Mouse (Mus musculus): ENCODE results near the gene Snx10. TPM values are rescaled to one million over a fixed set of nuclear protein-coding genes. Genes with fewer than 3 reads are reported as not detected.
A peak's percentile ranks its signal among the peaks of the same experiment; 100 is the strongest.
"Not testable (repeated sequence)": the region's sequence is repeated elsewhere in the genome, so short reads cannot be mapped to it uniquely, and the experiment has no call there.

Gene Snx10
- polyA plus RNA-seq (2014; fragmentation: Nextera tagmentation; extraction: Ambion mirVana) = 18.1 and 19.7 TPM in 2 replicates

DNA sequence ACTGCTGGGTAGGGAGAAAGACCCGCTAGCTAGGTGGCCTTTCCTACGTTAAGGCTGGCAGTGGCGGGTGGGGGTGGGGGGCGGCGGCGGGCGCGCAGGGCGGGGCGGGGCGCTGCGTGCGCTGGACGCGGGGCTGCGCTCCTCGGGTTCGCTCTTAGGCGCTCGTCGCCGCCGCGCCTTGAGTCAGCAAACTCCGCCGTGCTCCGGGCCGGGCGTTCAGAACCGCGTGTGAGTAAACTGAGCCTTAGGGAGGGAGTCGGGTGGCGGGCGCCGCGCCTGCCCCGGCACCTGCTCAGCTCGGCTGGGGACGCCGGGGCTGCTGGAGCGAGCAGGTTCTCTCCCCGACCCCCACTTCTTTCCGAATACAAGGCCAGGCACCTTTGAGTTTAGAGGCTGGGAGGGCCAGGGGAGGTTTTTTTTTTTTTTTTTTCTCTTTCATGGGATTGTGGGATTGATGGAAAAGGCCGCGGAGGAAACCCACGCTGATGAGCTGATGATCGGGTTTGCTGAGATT is at the start of gene Snx10:
TSS of gene Snx10 (plus strand) at position 95 of the 514 bp plus-strand sequence.
- peak within 1 kb of the TSS; percentile 85 for H3K9ac ChIP-seq (ENCODE audit: low read length)
- no peaks in the 10 kb centered on the region for H3K36me3 ChIP-seq (ENCODE audit: control insufficient read depth, insufficient read depth, low read length)
- H3K4me2 ChIP-seq (ENCODE audit: low read length) = peak within 1 kb of the TSS; percentile 84
- H3K27ac ChIP-seq (replicated peaks in 1 of 2; ENCODE audit: control insufficient read depth in 1 of 2, insufficient read depth in 1 of 2, low read depth in 2 of 2, low read length in 2 of 2) = peak within 1 kb of the TSS; percentile 47 to 59
- under 1% methylated on average over 47 of the region's 47 CpGs for WGBS
- ATAC-seq (ENCODE audit: insufficient number of reproducible peaks, insufficient read depth, low FRiP score, low read depth) = peak; percentile 31; the same call in 1 of the 2 replicates
- peak within 1 kb of the TSS; percentile 81 to 93 for H3K4me3 ChIP-seq (ENCODE audit: control insufficient read depth in 1 of 2, insufficient read depth in 1 of 2, low read depth in 1 of 2, low read length in 2 of 2)
- H3K27me3 ChIP-seq (ENCODE audit: control insufficient read depth, insufficient read depth, low read length) = no peaks in the 10 kb centered on the region
- H3K9me3 ChIP-seq (ENCODE audit: control insufficient read depth, low read length) = no peaks in the 10 kb centered on the region
- peaks cover 0 to 10% of the 10 kb centered on the region in 2 experiments; a peak in 2 of 4 replicates for H3K4me1 ChIP-seq (ENCODE audit: control insufficient read depth in 2 of 2, insufficient read depth in 2 of 2, low read length in 2 of 2)

DNA sequence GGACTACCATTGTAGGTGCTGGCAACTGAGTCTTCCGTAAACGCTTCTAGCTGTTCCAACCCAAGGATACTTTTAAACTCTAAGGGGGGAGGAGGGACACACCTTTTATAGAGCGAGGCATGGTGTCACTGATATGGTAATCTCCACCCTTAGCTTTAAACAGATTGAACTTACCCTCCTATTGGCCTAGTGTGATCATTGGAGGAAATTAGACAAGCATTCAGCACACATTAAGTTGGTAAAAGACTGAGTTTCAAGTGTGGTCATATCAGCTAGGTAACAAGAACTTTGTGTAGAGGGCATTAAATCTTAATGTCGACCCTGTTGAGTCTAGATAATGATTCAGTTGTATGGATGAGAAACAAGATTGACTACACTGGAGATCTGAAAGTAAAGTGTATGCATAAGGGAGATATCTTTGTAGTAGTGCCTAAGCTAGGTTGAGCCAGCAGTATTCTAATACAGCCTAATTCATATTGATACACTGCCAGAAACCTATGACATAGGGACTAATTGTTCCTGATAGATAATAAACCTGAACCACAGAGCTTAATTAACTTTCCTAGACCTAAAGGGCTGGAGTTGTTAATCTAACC is 44.5 kb upstream of the Snx10 start:
- H3K27me3 ChIP-seq (ENCODE audit: control insufficient read depth, insufficient read depth, low read length) = no peaks in the 10 kb centered on the region

DNA sequence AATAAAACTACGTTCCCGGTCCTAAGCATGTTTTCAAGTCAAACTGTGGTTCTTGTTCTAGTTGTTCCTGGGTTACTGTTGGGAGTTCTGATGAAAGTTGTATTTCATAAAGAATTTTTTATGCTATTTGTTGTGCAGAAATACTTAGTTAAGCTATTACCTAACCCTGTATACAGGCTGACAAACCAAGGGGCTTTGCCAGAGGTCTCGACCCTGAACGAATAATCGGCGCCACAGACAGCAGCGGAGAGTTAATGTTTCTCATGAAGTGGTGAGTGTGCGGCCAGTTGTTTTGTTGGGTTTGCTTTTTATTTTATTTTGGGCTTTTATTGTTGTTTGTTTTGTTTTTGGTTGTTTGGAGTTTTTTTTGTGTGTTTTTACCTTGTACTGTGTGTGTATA is 42.2 kb upstream of the Snx10 start:
- Histone ChIP-seq H3K4me3 (ENCODE audit: control insufficient read depth in 1 of 2, insufficient read depth in 1 of 2, low read depth in 1 of 2, low read length in 2 of 2) (no peak overlapping the region), H3K4me2 (ENCODE audit: low read length) (no peak overlapping the region), H3K9ac (ENCODE audit: low read length) (no peak overlapping the region), H3K9me3 (ENCODE audit: control insufficient read depth, low read length) (no peaks in the 10 kb centered on the region), H3K36me3 (ENCODE audit: control insufficient read depth, insufficient read depth, low read length) (peaks cover 66% of the 10 kb centered on the region), H3K4me1 (ENCODE audit: control insufficient read depth in 2 of 2, insufficient read depth in 2 of 2, low read length in 2 of 2) (peaks cover 2 to 5% of the 10 kb centered on the region in 2 experiments; a peak in 2 of 4 replicates), H3K27ac (replicated peaks in 1 of 2; ENCODE audit: control insufficient read depth in 1 of 2, insufficient read depth in 1 of 2, low read depth in 2 of 2, low read length in 2 of 2) (no peak overlapping the region), H3K27me3 (ENCODE audit: control insufficient read depth, insufficient read depth, low read length) (no peaks in the 10 kb centered on the region)
- no peak for ATAC-seq (ENCODE audit: insufficient number of reproducible peaks, insufficient read depth, low FRiP score, low read depth)
- 95% methylated on average over 8 of the region's 8 CpGs for WGBS

More for the DNA sequence above, 44.5 kb upstream of the Snx10 start:
- no peaks in the 10 kb centered on the region for H3K9me3 ChIP-seq (ENCODE audit: control insufficient read depth, low read length)
- no peaks in the 10 kb centered on the region for H3K4me1 ChIP-seq (ENCODE audit: control insufficient read depth in 2 of 2, insufficient read depth in 2 of 2, low read length in 2 of 2)
- H3K4me3 ChIP-seq (ENCODE audit: control insufficient read depth in 1 of 2, insufficient read depth in 1 of 2, low read depth in 1 of 2, low read length in 2 of 2) = no peak overlapping the region
- peaks cover 87% of the 10 kb centered on the region for H3K36me3 ChIP-seq (ENCODE audit: control insufficient read depth, insufficient read depth, low read length)
- 93% methylated on average over 4 of the region's 4 CpGs for WGBS
- no peak overlapping the region for H3K27ac ChIP-seq (replicated peaks in 1 of 2; ENCODE audit: control insufficient read depth in 1 of 2, insufficient read depth in 1 of 2, low read depth in 2 of 2, low read length in 2 of 2)
- ATAC-seq (ENCODE audit: insufficient number of reproducible peaks, insufficient read depth, low FRiP score, low read depth) = no peak
- no peak overlapping the region for H3K4me2 ChIP-seq (ENCODE audit: low read length)
- H3K9ac ChIP-seq (ENCODE audit: low read length) = no peak overlapping the region

DNA sequence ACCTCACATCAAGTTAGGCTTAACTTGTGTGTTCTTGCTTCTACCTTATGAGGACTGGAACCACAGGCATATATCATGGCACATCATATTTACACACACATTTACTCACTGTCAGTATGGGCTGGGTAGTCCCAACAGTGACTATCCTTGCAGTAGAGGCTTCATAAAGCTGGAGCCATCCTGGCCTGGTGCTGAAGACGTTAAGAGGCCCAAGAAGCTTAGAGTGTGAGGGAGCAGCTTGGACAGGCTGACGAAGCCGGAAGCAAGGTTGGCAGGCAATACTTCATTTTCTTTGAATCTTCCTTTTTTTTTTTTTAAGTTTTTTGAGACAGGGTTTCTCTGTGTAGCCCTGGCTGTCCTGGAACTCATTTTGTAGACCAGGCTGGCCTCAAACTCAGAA is 39.8 kb upstream of the Snx10 start:
- Histone ChIP-seq H3K9ac (ENCODE audit: low read length) (no peak overlapping the region), H3K4me1 (ENCODE audit: control insufficient read depth in 2 of 2, insufficient read depth in 2 of 2, low read length in 2 of 2) (peaks cover 5 to 9% of the 10 kb centered on the region in 2 experiments; a peak in 3 of 4 replicates), H3K36me3 (ENCODE audit: control insufficient read depth, insufficient read depth, low read length) (peaks cover 45% of the 10 kb centered on the region), H3K9me3 (ENCODE audit: control insufficient read depth, low read length) (no peaks in the 10 kb centered on the region), H3K4me3 (ENCODE audit: control insufficient read depth in 1 of 2, insufficient read depth in 1 of 2, low read depth in 1 of 2, low read length in 2 of 2) (no peak overlapping the region), H3K27ac (replicated peaks in 1 of 2; ENCODE audit: control insufficient read depth in 1 of 2, insufficient read depth in 1 of 2, low read depth in 2 of 2, low read length in 2 of 2) (no peak overlapping the region), H3K4me2 (ENCODE audit: low read length) (no peak overlapping the region), H3K27me3 (ENCODE audit: control insufficient read depth, insufficient read depth, low read length) (no peaks in the 10 kb centered on the region)
- no peak for ATAC-seq (ENCODE audit: insufficient number of reproducible peaks, insufficient read depth, low FRiP score, low read depth)
- 89% methylated on average over 3 of the region's 3 CpGs for WGBS

DNA sequence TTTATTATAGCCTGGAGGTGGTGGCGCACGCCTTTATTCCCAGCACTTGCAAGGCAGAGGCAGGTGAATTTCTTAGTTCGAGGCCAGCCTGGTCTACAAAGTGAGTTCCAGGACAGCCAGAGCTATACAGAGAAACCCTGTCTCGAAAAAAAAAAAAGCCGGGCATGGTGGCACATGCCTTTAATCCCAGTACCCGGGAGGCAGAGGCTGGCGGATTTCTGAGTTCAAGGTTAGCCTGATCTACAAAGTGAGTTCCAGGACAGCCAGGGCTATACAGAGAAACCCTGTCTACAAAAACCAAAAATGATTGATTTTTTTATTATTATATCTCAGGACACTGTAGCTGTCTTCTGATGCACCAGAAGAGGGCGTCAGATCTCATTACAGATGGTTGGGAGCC is 39.1 kb upstream of the Snx10 start:
- 91% methylated on average over 8 of the region's 8 CpGs for WGBS
- H3K9ac ChIP-seq (ENCODE audit: low read length); ATAC-seq (ENCODE audit: insufficient number of reproducible peaks, insufficient read depth, low FRiP score, low read depth); H3K9me3 ChIP-seq (ENCODE audit: control insufficient read depth, low read length); H3K27me3 ChIP-seq (ENCODE audit: control insufficient read depth, insufficient read depth, low read length); H3K4me1 ChIP-seq (ENCODE audit: control insufficient read depth in 2 of 2, insufficient read depth in 2 of 2, low read length in 2 of 2); H3K4me2 ChIP-seq (ENCODE audit: low read length); H3K27ac ChIP-seq (replicated peaks in 1 of 2; ENCODE audit: control insufficient read depth in 1 of 2, insufficient read depth in 1 of 2, low read depth in 2 of 2, low read length in 2 of 2); H3K4me3 ChIP-seq (ENCODE audit: control insufficient read depth in 1 of 2, insufficient read depth in 1 of 2, low read depth in 1 of 2, low read length in 2 of 2): not testable (repeated sequence)
- H3K36me3 ChIP-seq (ENCODE audit: control insufficient read depth, insufficient read depth, low read length) = peaks cover 38% of the 10 kb centered on the region

DNA sequence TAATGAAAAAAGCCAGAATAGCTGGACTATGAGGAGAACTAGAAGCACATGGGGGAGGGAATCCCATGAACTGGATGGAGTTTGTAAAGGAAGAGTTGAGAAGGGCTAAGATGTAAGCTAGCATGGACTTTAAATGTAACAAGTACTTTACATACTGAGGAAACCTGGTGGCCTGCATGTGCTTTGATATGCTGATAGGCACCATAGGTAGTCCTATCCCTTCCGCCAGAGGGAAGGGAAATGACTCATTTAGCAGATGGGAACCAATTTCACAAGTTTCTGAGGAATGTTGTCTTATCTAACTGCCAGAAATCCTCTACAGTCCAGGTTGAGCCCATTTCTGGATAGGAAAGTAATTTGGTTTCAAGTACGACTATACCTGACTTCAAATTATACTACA is 38.1 kb upstream of the Snx10 start:
- H3K9ac ChIP-seq (ENCODE audit: low read length) = no peak overlapping the region
- no peak overlapping the region for H3K27ac ChIP-seq (replicated peaks in 1 of 2; ENCODE audit: control insufficient read depth in 1 of 2, insufficient read depth in 1 of 2, low read depth in 2 of 2, low read length in 2 of 2)
- 42% methylated on average over 2 of the region's 2 CpGs for WGBS
- H3K36me3 ChIP-seq (ENCODE audit: control insufficient read depth, insufficient read depth, low read length) = peaks cover 28% of the 10 kb centered on the region
- peaks cover 9 to 14% of the 10 kb centered on the region in 2 experiments; a peak in 3 of 4 replicates for H3K4me1 ChIP-seq (ENCODE audit: control insufficient read depth in 2 of 2, insufficient read depth in 2 of 2, low read length in 2 of 2)
- no peaks in the 10 kb centered on the region for H3K27me3 ChIP-seq (ENCODE audit: control insufficient read depth, insufficient read depth, low read length)
- H3K9me3 ChIP-seq (ENCODE audit: control insufficient read depth, low read length) = no peaks in the 10 kb centered on the region
- H3K4me2 ChIP-seq (ENCODE audit: low read length) = no peak overlapping the region
- ATAC-seq (ENCODE audit: insufficient number of reproducible peaks, insufficient read depth, low FRiP score, low read depth) = no peak
- no peak overlapping the region for H3K4me3 ChIP-seq (ENCODE audit: control insufficient read depth in 1 of 2, insufficient read depth in 1 of 2, low read depth in 1 of 2, low read length in 2 of 2)

DNA sequence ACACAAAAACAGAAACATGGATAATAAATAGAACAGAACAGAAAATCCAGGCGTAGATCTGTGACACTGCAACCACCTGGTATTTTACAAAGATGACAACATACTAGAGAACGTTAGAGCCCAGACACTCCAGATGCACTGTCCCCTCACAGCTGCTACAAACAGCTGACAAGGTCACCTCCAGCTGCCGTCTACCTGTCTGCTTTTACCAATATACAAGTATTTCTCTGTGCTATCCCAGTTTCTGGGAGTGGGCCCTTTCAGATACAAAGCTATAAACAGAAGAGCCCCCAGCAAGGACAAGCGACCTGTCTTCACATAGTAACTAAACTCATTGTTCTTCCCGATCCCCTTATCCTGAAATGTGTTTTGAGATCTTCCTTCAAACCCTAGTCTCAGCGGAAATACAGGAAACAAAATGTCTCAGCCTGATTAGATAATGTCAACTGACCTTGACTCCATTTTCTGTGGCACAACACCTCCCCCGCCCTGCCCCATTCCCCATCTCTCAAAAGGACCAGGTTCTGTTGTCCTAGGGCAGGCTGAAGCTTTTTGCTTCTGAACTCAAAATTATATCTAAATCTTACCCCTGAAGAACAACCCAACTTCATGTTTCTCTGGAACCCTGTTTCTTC is 37.5 kb upstream of the Snx10 start:
- Histone ChIP-seq H3K4me2 (ENCODE audit: low read length) (no peak overlapping the region), H3K9ac (ENCODE audit: low read length) (no peak overlapping the region), H3K9me3 (ENCODE audit: control insufficient read depth, low read length) (no peaks in the 10 kb centered on the region), H3K36me3 (ENCODE audit: control insufficient read depth, insufficient read depth, low read length) (peaks cover 22% of the 10 kb centered on the region), H3K4me3 (ENCODE audit: control insufficient read depth in 1 of 2, insufficient read depth in 1 of 2, low read depth in 1 of 2, low read length in 2 of 2) (no peak overlapping the region), H3K4me1 (ENCODE audit: control insufficient read depth in 2 of 2, insufficient read depth in 2 of 2, low read length in 2 of 2) (peaks cover 9 to 14% of the 10 kb centered on the region in 2 experiments; a peak in 3 of 4 replicates), H3K27me3 (ENCODE audit: control insufficient read depth, insufficient read depth, low read length) (no peaks in the 10 kb centered on the region), H3K27ac (replicated peaks in 1 of 2; ENCODE audit: control insufficient read depth in 1 of 2, insufficient read depth in 1 of 2, low read depth in 2 of 2, low read length in 2 of 2) (no peak overlapping the region)
- ATAC-seq (ENCODE audit: insufficient number of reproducible peaks, insufficient read depth, low FRiP score, low read depth) = no peak
- 24% methylated on average over 7 of the region's 7 CpGs for WGBS
